Comparison of ENCODE assay signal across 12 mouse cellular contexts in genomic region chr19:44708885-44709284, GRCm38 (mm10). TPM values are rescaled to one million over a fixed set of nuclear protein-coding genes. Genes with fewer than 3 reads are reported as not detected.
A peak's percentile ranks its signal among the peaks of the same experiment; 100 is the strongest.
DNase-seq lines count a peak whose midpoint lies in the region; ATAC-seq and TF ChIP-seq lines count a peak whose summit lies in the region.
"Had no signal": no experiment of that assay in that cellular context is flagged by ENCODE, and none has a peak within 500 bp of the region (broad histone marks: within the 10 kb centered on the region; RNA-seq: fewer than 3 reads in every experiment).

No protein-coding gene starts in this region.

- intact Hi-C loops in heart, postnatal 10 days (cut with DNase I) = no loop called here

- H3K27me3 ChIP-seq in limb, embryonic 14.5 days (ENCODE audit: control insufficient read depth, insufficient read depth, low read length) = no peaks in the 10 kb centered on the region
- peaks cover 34% of the 10 kb centered on the region for H3K27me3 ChIP-seq in limb, embryonic 10.5 days (ENCODE audit: low read depth, poor library complexity, severe bottlenecking)
- H3K27me3 ChIP-seq in neural tube, embryonic 15.5 days (replicated peaks) = peaks cover 29% of the 10 kb centered on the region

- no peak for TF ChIP-seq POLR2A in limb, embryonic 14.5 days (IDR thresholded peaks at IDR 0.05; ENCODE audit: borderline replicate concordance, extremely low read depth, insufficient read depth, insufficient read length)

- no peaks in the 10 kb centered on the region; the same call in 1 of the 2 replicates for H3K9me3 ChIP-seq in limb, embryonic 14.5 days (ENCODE audit: control insufficient read depth, low read length)
- H3K9me3 ChIP-seq in limb, embryonic 10.5 days (replicated peaks) = no peaks in the 10 kb centered on the region; the same call in 1 of the 2 replicates
- H3K9me3 ChIP-seq in neural tube, embryonic 15.5 days (replicated peaks) = no peaks in the 10 kb centered on the region

- H3K36me3 ChIP-seq in limb, embryonic 14.5 days (ENCODE audit: control insufficient read depth, insufficient read depth, low read length) = no peaks in the 10 kb centered on the region
- no peaks in the 10 kb centered on the region for H3K36me3 ChIP-seq in limb, embryonic 10.5 days
- H3K36me3 ChIP-seq in neural tube, embryonic 15.5 days = no peaks in the 10 kb centered on the region
- H3K36me3 ChIP-seq: hindbrain, embryonic 12.5 days; limb, embryonic 12.5 days had no signal

- H3K4me3 ChIP-seq in limb, embryonic 14.5 days (replicated peaks; ENCODE audit: low read length) = no peak overlapping the region
- H3K4me3 ChIP-seq in limb, embryonic 10.5 days = no peak overlapping the region
- H3K4me3 ChIP-seq in neural tube, embryonic 15.5 days (replicated peaks) = no peak overlapping the region
- H3K4me3 ChIP-seq: hindbrain, embryonic 12.5 days; limb, embryonic 12.5 days had no signal

- DNase-seq in limb, embryonic 14.5 days (ENCODE audit: low spot score) = peak; percentile 5
- DNase-seq in limb, embryonic 10.5 days (ENCODE audit: low spot score) = no peak
- DNase-seq in adrenal gland, adult 2 months = peak; percentile 92
- DNase-seq in heart, postnatal 10 days = peak; percentile 66 to 67
- DNase-seq in lung, postnatal 36 days = peak; percentile 38
- DNase-seq in layer of hippocampus, postnatal 36 days = no peak
- DNase-seq in urinary bladder, postnatal 4 days (ENCODE audit: low spot score in 2 of 2) = no peak
- DNase-seq: cerebellum, postnatal 10 days; retina, postnatal 1 day had no signal

- H3K9ac ChIP-seq in limb, embryonic 14.5 days (ENCODE audit: low read depth, low read length, severe bottlenecking) = no peak overlapping the region
- H3K9ac ChIP-seq in neural tube, embryonic 15.5 days (replicated peaks) = no peak overlapping the region
- H3K9ac ChIP-seq: hindbrain, embryonic 12.5 days; limb, embryonic 12.5 days had no signal

- H3K4me2 ChIP-seq in limb, embryonic 14.5 days (replicated peaks; ENCODE audit: low read depth, low read length, severe bottlenecking) = no peak overlapping the region
- H3K4me2 ChIP-seq in neural tube, embryonic 15.5 days = no peak overlapping the region
- H3K4me2 ChIP-seq: hindbrain, embryonic 12.5 days; limb, embryonic 12.5 days had no signal

- 64% methylated on average over 3 of the region's 3 CpGs for WGBS in limb, embryonic 14.5 days
- 78% methylated on average over 3 of the region's 3 CpGs for WGBS in limb, embryonic 10.5 days
- WGBS in neural tube, embryonic 15.5 days = 70% methylated on average over 3 of the region's 3 CpGs

- no peak overlapping the region for H3K27ac ChIP-seq in limb, embryonic 14.5 days (replicated peaks; ENCODE audit: low read depth, low read length)
- no peak overlapping the region for H3K27ac ChIP-seq in limb, embryonic 10.5 days
- no peak overlapping the region for H3K27ac ChIP-seq in neural tube, embryonic 15.5 days (replicated peaks)
- H3K27ac ChIP-seq: hindbrain, embryonic 12.5 days; limb, embryonic 12.5 days had no signal

- ATAC-seq in limb, embryonic 14.5 days (ENCODE audit: low FRiP score, low read depth) = no peak
- no peak for ATAC-seq in neural tube, embryonic 15.5 days (ENCODE audit: low FRiP score)

- no peaks in the 10 kb centered on the region for H3K4me1 ChIP-seq in limb, embryonic 14.5 days (ENCODE audit: control insufficient read depth, insufficient read depth, low read length)
- peaks cover 8% of the 10 kb centered on the region for H3K4me1 ChIP-seq in limb, embryonic 10.5 days
- no peaks in the 10 kb centered on the region for H3K4me1 ChIP-seq in neural tube, embryonic 15.5 days
- H3K4me1 ChIP-seq: hindbrain, embryonic 12.5 days; limb, embryonic 12.5 days had no signal

RNA-seq across cellular contexts. Expression of gene Pax2, which starts 47.0 kb away (rescaled TPM):
- polyA plus RNA-seq in limb, embryonic 14.5 days (2012; rRNA removed) = 0.05 and 0.10 TPM in 2 replicates
- not detected in 2 replicates for polyA plus RNA-seq in limb, embryonic 14.5 days (2014; fragmentation: Nextera tagmentation; extraction: Ambion mirVana)
- polyA plus RNA-seq in limb, embryonic 10.5 days (2016; fragmentation: Nextera tagmentation; extraction: Ambion mirVana) = 0.05 and 0.20 TPM in 2 replicates
- total RNA-seq in adrenal gland, adult 2 months (2021) = not detected
- polyA plus RNA-seq in adrenal gland, adult 2 months (2012; rRNA removed) = not detected in 2 replicates
- not detected for total RNA-seq in heart, postnatal 10 days (2021)
- polyA plus RNA-seq in neural tube, embryonic 15.5 days (2015; fragmentation: Nextera tagmentation; extraction: Ambion mirVana) = 16.5 and 20.5 TPM in 2 replicates
- under 1 TPM; 0.32 to 0.35 TPM for total RNA-seq in layer of hippocampus, postnatal 36 days (2021)
- polyA plus RNA-seq: limb, embryonic 12.5 days had no signal

Comparison
In these comparisons a context has a peak if more than half of its experiments do, and no peak if none do; other contexts are left out.
1. DNase-seq: peak in limb, embryonic 14.5 days (single experiment), adrenal gland, adult 2 months (single experiment), heart, postnatal 10 days (2 of 2) and lung, postnatal 36 days (single experiment); none in limb, embryonic 10.5 days (single experiment), layer of hippocampus, postnatal 36 days (0 of 2) and urinary bladder, postnatal 4 days (0 of 2).
2. RNA of gene Pax2, which starts 47.0 kb away (polyA plus RNA-seq): 16.5 to 20.5 TPM in neural tube, embryonic 15.5 days; 0.05 to 0.20 TPM in limb, embryonic 10.5 days, 0.05 to 0.10 TPM in limb, embryonic 14.5 days and not detected in adrenal gland, adult 2 months; every median in the first group is over 10 times any median in the second.